Mouse (Mus musculus) kidney, adult 2 months (tissue): ENCODE data around the gene Nptn.

Experiments used
- CTCF ChIP-seq: fragments of 200-500 bp; conservative IDR thresholded peaks from 2 replicates; pipeline ENCODE4 v1.5.1; 2011; ENCODE audit warnings: low read depth, mild to moderate bottlenecking, control low read depth, low read length, moderate library complexity, mixed read lengths; ENCODE audit not compliant: insufficient read depth, insufficient read length
- POLR2A ChIP-seq: fragments of 200-500 bp; IDR thresholded peaks from one replicate; pipeline ENCODE4 v1.6.1; 2011; ENCODE audit warnings: low read depth, low read length, control low read depth

- TF ChIP-seq CTCF (no peak), POLR2A (no peak)
Measured at GRCm38 (mm10) chr9:58595313-58595712, 13.3 kb downstream of the Nptn start.
